Mouse (Mus musculus): Measurements from ENCODE around the gene Tff2. TPM values are rescaled to one million over a fixed set of nuclear protein-coding genes. Genes with fewer than 3 reads are reported as not detected.

The Tff2 gene
- 0.33 and 0.39 TPM in 2 replicates for polyA plus RNA-seq (2015; fragmentation: Nextera tagmentation; extraction: Ambion mirVana)

GRCm38 (mm10) chr17:31144040-31145037 is at the start of gene Tff2:
Gene Tff2 (minus strand): TSS chr17:31144282.
- Histone ChIP-seq H3K9ac (replicated peaks) (no peak within 1 kb of the TSS), H3K4me2 (ENCODE audit: low read depth, low read length) (no peak within 1 kb of the TSS), H3K4me3 (ENCODE audit: low read depth, low read length) (no peak within 1 kb of the TSS), H3K36me3 (replicated peaks; ENCODE audit: insufficient read depth, low read length) (no peaks in the 10 kb centered on the region), H3K9me3 (ENCODE audit: low read length) (no peaks in the 10 kb centered on the region), H3K4me1 (ENCODE audit: insufficient read depth) (no peaks in the 10 kb centered on the region), H3K27me3 (ENCODE audit: insufficient read depth, low read length) (no peaks in the 10 kb centered on the region), H3K27ac (ENCODE audit: low read depth) (no peak within 1 kb of the TSS)
- no peak for TF ChIP-seq CTCF (IDR thresholded peaks at IDR 0.05; ENCODE audit: low read depth)
- no peak for TF ChIP-seq EP300 (IDR thresholded peaks at IDR 0.05; ENCODE audit: low read depth)
- 68% methylated on average over 15 of the region's 15 CpGs for WGBS (ENCODE audit: insufficient replicate concordance)
- DNase-seq (no peak), ATAC-seq (no peak)

GRCm38 (mm10) chr17:31193360-31193759 is 49.3 kb upstream of the Tff2 start:
- Histone ChIP-seq H3K4me2 (ENCODE audit: low read depth, low read length) (no peak overlapping the region), H3K4me1 (ENCODE audit: insufficient read depth) (0 out of 2 replicates have a peak, but pooled peaks cover 7% of the 10 kb centered on the region), H3K36me3 (replicated peaks; ENCODE audit: insufficient read depth, low read length) (no peaks in the 10 kb centered on the region), H3K27ac (ENCODE audit: low read depth) (peak overlapping the region; percentile 59), H3K27me3 (ENCODE audit: insufficient read depth, low read length) (no peaks in the 10 kb centered on the region), H3K4me3 (ENCODE audit: low read depth, low read length) (no peak overlapping the region), H3K9ac (replicated peaks) (no peak overlapping the region), H3K9me3 (ENCODE audit: low read length) (no peaks in the 10 kb centered on the region)
- no peak for ATAC-seq
- TF ChIP-seq CTCF (IDR thresholded peaks at IDR 0.05; ENCODE audit: low read depth) (no peak), EP300 (IDR thresholded peaks at IDR 0.05; ENCODE audit: low read depth) (no peak)
- WGBS (ENCODE audit: insufficient replicate concordance) = 77% methylated on average over 9 of the region's 9 CpGs
- DNase-seq = no peak

GRCm38 (mm10) chr17:31192663-31193062 is 48.6 kb upstream of the Tff2 start:
- H3K9ac ChIP-seq (replicated peaks) = no peak overlapping the region
- H3K9me3 ChIP-seq (ENCODE audit: low read length) = no peaks in the 10 kb centered on the region
- H3K27me3 ChIP-seq (ENCODE audit: insufficient read depth, low read length) = no peaks in the 10 kb centered on the region
- DNase-seq = no peak
- WGBS (ENCODE audit: insufficient replicate concordance) = 54% methylated on average over 2 of the region's 2 CpGs
- H3K4me3 ChIP-seq (ENCODE audit: low read depth, low read length) = no peak overlapping the region
- 0 out of 2 replicates have a peak overlapping the region, but pooled peaks have one; percentile 1 for H3K4me2 ChIP-seq (ENCODE audit: low read depth, low read length)
- no peak for ATAC-seq
- H3K27ac ChIP-seq (ENCODE audit: low read depth) = peak overlapping the region; percentile 59
- no peak for TF ChIP-seq CTCF (IDR thresholded peaks at IDR 0.05; ENCODE audit: low read depth)
- peak; percentile 19; the same call in 1 of the 2 replicates for TF ChIP-seq EP300 (IDR thresholded peaks at IDR 0.05; ENCODE audit: low read depth)
- H3K4me1 ChIP-seq (ENCODE audit: insufficient read depth) = 0 out of 2 replicates have a peak, but pooled peaks cover 7% of the 10 kb centered on the region
- H3K36me3 ChIP-seq (replicated peaks; ENCODE audit: insufficient read depth, low read length) = no peaks in the 10 kb centered on the region

- Histone ChIP-seq H3K4me2 (ENCODE audit: low read depth, low read length) (no peak overlapping the region), H3K4me3 (ENCODE audit: low read depth, low read length) (no peak overlapping the region), H3K4me1 (ENCODE audit: insufficient read depth) (0 out of 2 replicates have a peak, but pooled peaks cover 7% of the 10 kb centered on the region), H3K27me3 (ENCODE audit: insufficient read depth, low read length) (no peaks in the 10 kb centered on the region), H3K9me3 (ENCODE audit: low read length) (no peaks in the 10 kb centered on the region), H3K27ac (ENCODE audit: low read depth) (peak overlapping the region; percentile 22; the same call in 1 of the 2 replicates), H3K36me3 (replicated peaks; ENCODE audit: insufficient read depth, low read length) (no peaks in the 10 kb centered on the region), H3K9ac (replicated peaks) (no peak overlapping the region)
- WGBS (ENCODE audit: insufficient replicate concordance) = 75% methylated on average over 8 of the region's 8 CpGs
- DNase-seq = no peak
- TF ChIP-seq CTCF (IDR thresholded peaks at IDR 0.05; ENCODE audit: low read depth) = no peak
- TF ChIP-seq EP300 (IDR thresholded peaks at IDR 0.05; ENCODE audit: low read depth) = no peak
- ATAC-seq = no peak
These were observed 47.7 kb upstream of the Tff2 start for GRCm38 (mm10) chr17:31191825-31192224.

- no peaks in the 10 kb centered on the region for H3K36me3 ChIP-seq (replicated peaks; ENCODE audit: insufficient read depth, low read length)
- ATAC-seq (peak; percentile 52), DNase-seq (peak; percentile 79)
- WGBS (ENCODE audit: insufficient replicate concordance) = 14% methylated on average over 4 of the region's 4 CpGs
- no peaks in the 10 kb centered on the region for H3K9me3 ChIP-seq (ENCODE audit: low read length)
- peaks cover 9% of the 10 kb centered on the region for H3K4me1 ChIP-seq (ENCODE audit: insufficient read depth)
- no peak overlapping the region for H3K27ac ChIP-seq (ENCODE audit: low read depth)
- TF ChIP-seq CTCF (IDR thresholded peaks at IDR 0.05; ENCODE audit: low read depth) (peak; percentile 96), EP300 (IDR thresholded peaks at IDR 0.05; ENCODE audit: low read depth) (no peak)
- H3K4me3 ChIP-seq (ENCODE audit: low read depth, low read length) = no peak overlapping the region
- H3K4me2 ChIP-seq (ENCODE audit: low read depth, low read length) = no peak overlapping the region
- no peaks in the 10 kb centered on the region for H3K27me3 ChIP-seq (ENCODE audit: insufficient read depth, low read length)
- no peak overlapping the region for H3K9ac ChIP-seq (replicated peaks)
These were observed 43.3 kb upstream of the Tff2 start for GRCm38 (mm10) chr17:31187370-31187769.

GRCm38 (mm10) chr17:31184269-31184990 is 40.3 kb upstream of the Tff2 start:
- Histone ChIP-seq H3K4me3 (ENCODE audit: low read depth, low read length) (no peak overlapping the region), H3K9ac (replicated peaks) (no peak overlapping the region), H3K27ac (ENCODE audit: low read depth) (no peak overlapping the region), H3K36me3 (replicated peaks; ENCODE audit: insufficient read depth, low read length) (no peaks in the 10 kb centered on the region), H3K4me1 (ENCODE audit: insufficient read depth) (peaks cover 14% of the 10 kb centered on the region), H3K9me3 (ENCODE audit: low read length) (no peaks in the 10 kb centered on the region), H3K4me2 (ENCODE audit: low read depth, low read length) (no peak overlapping the region), H3K27me3 (ENCODE audit: insufficient read depth, low read length) (no peaks in the 10 kb centered on the region)
- TF ChIP-seq EP300 (IDR thresholded peaks at IDR 0.05; ENCODE audit: low read depth) (no peak), CTCF (IDR thresholded peaks at IDR 0.05; ENCODE audit: low read depth) (no peak)
- ATAC-seq = no peak
- 66% methylated on average over 12 of the region's 12 CpGs for WGBS (ENCODE audit: insufficient replicate concordance)
- no peak for DNase-seq

Measured in liver, postnatal 0 days (tissue).